Mouse (Mus musculus): Measurements from ENCODE around the gene Eva1c. TPM values are rescaled to one million over a fixed set of nuclear protein-coding genes. Genes with fewer than 3 reads are reported as not detected.

The Eva1c gene
- polyA plus RNA-seq, 1 experiment from 2014 or later: 3.1 TPM

- H3K4me2 ChIP-seq (replicated peaks): no peak overlapping the region
- H3K9ac ChIP-seq: no peak overlapping the region
- H3K27ac ChIP-seq: no peak overlapping the region
- no peaks in the 10 kb centered on the region for H3K36me3 ChIP-seq (replicated peaks; ENCODE audit: control insufficient read depth, insufficient read depth)
- ATAC-seq (ENCODE audit: low FRiP score) (no peak), DNase-seq (ENCODE audit: low spot score) (no peak)
- no peaks in the 10 kb centered on the region for H3K9me3 ChIP-seq (ENCODE audit: control insufficient read depth, low read length)
- H3K4me3 ChIP-seq (replicated peaks; ENCODE audit: low read length): no peak overlapping the region
- no peaks in the 10 kb centered on the region for H3K27me3 ChIP-seq (ENCODE audit: control insufficient read depth, insufficient read depth, low read length)
- no peaks in the 10 kb centered on the region for H3K4me1 ChIP-seq (replicated peaks; ENCODE audit: control insufficient read depth, insufficient read depth, low read length)
- 43% methylated on average over 12 of the region's 12 CpGs for whole genome bisulfite sequencing
Measured at GRCm38 (mm10) chr16:90916040-90916481, 89.5 kb downstream of the Eva1c start.

GRCm38 (mm10) chr16:90917156-90917555, 90.6 kb downstream of the Eva1c start:
- Histone ChIP-seq H3K9ac (no peak overlapping the region), H3K27me3 (ENCODE audit: control insufficient read depth, insufficient read depth, low read length) (no peaks in the 10 kb centered on the region), H3K36me3 (replicated peaks; ENCODE audit: control insufficient read depth, insufficient read depth) (no peaks in the 10 kb centered on the region), H3K9me3 (ENCODE audit: control insufficient read depth, low read length) (no peaks in the 10 kb centered on the region), H3K27ac (no peak overlapping the region), H3K4me3 (replicated peaks; ENCODE audit: low read length) (no peak overlapping the region), H3K4me2 (replicated peaks) (no peak overlapping the region), H3K4me1 (replicated peaks; ENCODE audit: control insufficient read depth, insufficient read depth, low read length) (no peaks in the 10 kb centered on the region)
- ATAC-seq (ENCODE audit: low FRiP score) (no peak), DNase-seq (ENCODE audit: low spot score) (no peak)
- WGBS: 76% methylated on average over 8 of the region's 8 CpGs

- Histone ChIP-seq H3K36me3 (replicated peaks; ENCODE audit: control insufficient read depth, insufficient read depth) (peaks cover 13% of the 10 kb centered on the region), H3K27ac (no peak overlapping the region), H3K4me3 (replicated peaks; ENCODE audit: low read length) (no peak overlapping the region), H3K9ac (no peak overlapping the region), H3K4me2 (replicated peaks) (no peak overlapping the region), H3K27me3 (ENCODE audit: control insufficient read depth, insufficient read depth, low read length) (no peaks in the 10 kb centered on the region), H3K9me3 (ENCODE audit: control insufficient read depth, low read length) (no peaks in the 10 kb centered on the region), H3K4me1 (replicated peaks; ENCODE audit: control insufficient read depth, insufficient read depth, low read length) (no peaks in the 10 kb centered on the region)
- no peak for ATAC-seq (ENCODE audit: low FRiP score)
- 52% methylated on average over 10 of the region's 10 CpGs for WGBS
- DNase-seq (ENCODE audit: low spot score): no peak
Measured at GRCm38 (mm10) chr16:90921471-90922159, 95.1 kb downstream of the Eva1c start.

- 84% methylated on average over 13 of the region's 13 CpGs for WGBS
- ATAC-seq (ENCODE audit: low FRiP score) (no peak; the same call in 1 of the 2 replicates), DNase-seq (ENCODE audit: low spot score) (no peak)
- Histone ChIP-seq H3K27me3 (ENCODE audit: control insufficient read depth, insufficient read depth, low read length) (no peaks in the 10 kb centered on the region), H3K9ac (no peak overlapping the region), H3K4me1 (replicated peaks; ENCODE audit: control insufficient read depth, insufficient read depth, low read length) (no peaks in the 10 kb centered on the region), H3K27ac (no peak overlapping the region), H3K9me3 (ENCODE audit: control insufficient read depth, low read length) (no peaks in the 10 kb centered on the region), H3K4me3 (replicated peaks; ENCODE audit: low read length) (no peak overlapping the region), H3K4me2 (replicated peaks) (no peak overlapping the region), H3K36me3 (replicated peaks; ENCODE audit: control insufficient read depth, insufficient read depth) (peaks cover 21% of the 10 kb centered on the region)
Measured at GRCm38 (mm10) chr16:90924606-90925370, 98.3 kb downstream of the Eva1c start.

GRCm38 (mm10) chr16:90925461-90925860, 98.9 kb downstream of the Eva1c start:
- Histone ChIP-seq H3K36me3 (replicated peaks; ENCODE audit: control insufficient read depth, insufficient read depth) (peaks cover 26% of the 10 kb centered on the region), H3K9ac (no peak overlapping the region), H3K4me1 (replicated peaks; ENCODE audit: control insufficient read depth, insufficient read depth, low read length) (no peaks in the 10 kb centered on the region), H3K9me3 (ENCODE audit: control insufficient read depth, low read length) (no peaks in the 10 kb centered on the region), H3K4me3 (replicated peaks; ENCODE audit: low read length) (no peak overlapping the region), H3K4me2 (replicated peaks) (no peak overlapping the region), H3K27me3 (ENCODE audit: control insufficient read depth, insufficient read depth, low read length) (no peaks in the 10 kb centered on the region), H3K27ac (no peak overlapping the region)
- 23% methylated on average over 5 of the region's 5 CpGs for WGBS
- no peak for ATAC-seq (ENCODE audit: low FRiP score)
- peak; percentile 80 for DNase-seq (ENCODE audit: low spot score)

GRCm38 (mm10) chr16:90927446-90927845, 100.9 kb downstream of the Eva1c start:
- no peaks in the 10 kb centered on the region for H3K4me1 ChIP-seq (replicated peaks; ENCODE audit: control insufficient read depth, insufficient read depth, low read length)
- no peak overlapping the region for H3K27ac ChIP-seq
- no peaks in the 10 kb centered on the region for H3K9me3 ChIP-seq (ENCODE audit: control insufficient read depth, low read length)
- no peak overlapping the region for H3K4me3 ChIP-seq (replicated peaks; ENCODE audit: low read length)
- WGBS: 84% methylated on average over 4 of the region's 4 CpGs
- peaks cover 30% of the 10 kb centered on the region for H3K36me3 ChIP-seq (replicated peaks; ENCODE audit: control insufficient read depth, insufficient read depth)
- no peaks in the 10 kb centered on the region for H3K27me3 ChIP-seq (ENCODE audit: control insufficient read depth, insufficient read depth, low read length)
- H3K4me2 ChIP-seq (replicated peaks): no peak overlapping the region
- no peak overlapping the region for H3K9ac ChIP-seq
- ATAC-seq (ENCODE audit: low FRiP score) (no peak), DNase-seq (ENCODE audit: low spot score) (no peak)

GRCm38 (mm10) chr16:90933534-90934176, 107.1 kb downstream of the Eva1c start:
- H3K27ac ChIP-seq: peak overlapping the region; percentile 86
- ATAC-seq (ENCODE audit: low FRiP score) (no peak), DNase-seq (ENCODE audit: low spot score) (no peak)
- H3K36me3 ChIP-seq (replicated peaks; ENCODE audit: control insufficient read depth, insufficient read depth): peaks cover 29% of the 10 kb centered on the region
- H3K4me3 ChIP-seq (replicated peaks; ENCODE audit: low read length): peak overlapping the region; percentile 82
- peaks cover 6% of the 10 kb centered on the region; the same call in 1 of the 2 replicates for H3K4me1 ChIP-seq (replicated peaks; ENCODE audit: control insufficient read depth, insufficient read depth, low read length)
- 25% methylated on average over 13 of the region's 13 CpGs for WGBS
- H3K9ac ChIP-seq: peak overlapping the region; percentile 78
- no peaks in the 10 kb centered on the region for H3K9me3 ChIP-seq (ENCODE audit: control insufficient read depth, low read length)
- no peaks in the 10 kb centered on the region for H3K27me3 ChIP-seq (ENCODE audit: control insufficient read depth, insufficient read depth, low read length)
- peak overlapping the region; percentile 78 for H3K4me2 ChIP-seq (replicated peaks)

- peaks cover 31% of the 10 kb centered on the region for H3K36me3 ChIP-seq (replicated peaks; ENCODE audit: control insufficient read depth, insufficient read depth)
- peak; percentile 40 for DNase-seq (ENCODE audit: low spot score)
- peak overlapping the region; percentile 78 for H3K9ac ChIP-seq
- H3K4me3 ChIP-seq (replicated peaks; ENCODE audit: low read length): peak overlapping the region; percentile 82
- peaks cover 6% of the 10 kb centered on the region; the same call in 1 of the 2 replicates for H3K4me1 ChIP-seq (replicated peaks; ENCODE audit: control insufficient read depth, insufficient read depth, low read length)
- peak; percentile 22 for ATAC-seq (ENCODE audit: low FRiP score)
- no peaks in the 10 kb centered on the region for H3K27me3 ChIP-seq (ENCODE audit: control insufficient read depth, insufficient read depth, low read length)
- no peaks in the 10 kb centered on the region for H3K9me3 ChIP-seq (ENCODE audit: control insufficient read depth, low read length)
- WGBS: 1% methylated on average over 38 of the region's 38 CpGs
- peak overlapping the region; percentile 78 for H3K4me2 ChIP-seq (replicated peaks)
- peak overlapping the region; percentile 86 for H3K27ac ChIP-seq
Measured at GRCm38 (mm10) chr16:90934193-90934686, 107.7 kb downstream of the Eva1c start.
